Mouse (Mus musculus): ENCODE measurements around the gene Plekhg2. TPM values are rescaled to one million over a fixed set of nuclear protein-coding genes. Genes with fewer than 3 reads are reported as not detected.

The Plekhg2 gene
- polyA plus RNA-seq, 1 experiment from 2014 or later, result 45.3 TPM

GRCm38 (mm10) chr7:28377190-28378065 lies 5.0 kb upstream of the Plekhg2 start:
- in situ Hi-C loops (cut with MboI; ENCODE audit: low pct_unique_long_range_greater_than_20kb), result no loop called here
- no peak for ATAC-seq

GRCm38 (mm10) chr7:28376011-28376771 lies 3.8 kb upstream of the Plekhg2 start:
- in situ Hi-C loops (cut with MboI; ENCODE audit: low pct_unique_long_range_greater_than_20kb), result no loop called here
- ChIA-PET CTCF (interaction anchor here (0.7 to 1.4 kb wide), 4 partner anchors 10 to 49 kb away, joined by 3 to 10 read pairs (median 3); no protein-coding TSS in a partner anchor), POLR2A (interaction anchor here (0.9 to 4.6 kb wide), 4 partner anchors 8 to 26 kb away, joined by 4 to 14 read pairs (median 7); partner anchors contain the start of gene Rps16)
- DNase-seq (ENCODE audit: low read depth, low spot score), result no peak
- no peak for ATAC-seq
- TF ChIP-seq CTCF (IDR thresholded peaks at IDR 0.05), result no peak
- no peaks in the 10 kb centered on the region for H3K27me3 ChIP-seq

More at GRCm38 (mm10) chr7:28377190-28378065, 5.0 kb upstream of the Plekhg2 start:
- no peaks in the 10 kb centered on the region for H3K27me3 ChIP-seq
- POLR2A ChIA-PET, result interaction anchor here (0.5 to 4.6 kb wide), 4 partner anchors 9 to 1138 kb away, joined by 3 to 14 read pairs (median 4); no protein-coding TSS in a partner anchor
- no peak for DNase-seq (ENCODE audit: low read depth, low spot score)
- no peak for TF ChIP-seq CTCF (IDR thresholded peaks at IDR 0.05)
- CTCF ChIA-PET, result interaction anchor here (1.5 kb wide), 1 partner anchor 29 kb away, joined by 5 read pairs; no protein-coding TSS in a partner anchor

GRCm38 (mm10) chr7:28375176-28375921 lies 3.0 kb upstream of the Plekhg2 start:
- POLR2A ChIA-PET, result interaction anchor here (0.9 to 4.6 kb wide), 5 partner anchors 9 to 25 kb away, joined by 4 to 14 read pairs (median 6); partner anchors contain the start of genes Med29, Paf1 and Rps16
- no peak for TF ChIP-seq CTCF (IDR thresholded peaks at IDR 0.05)

GRCm38 (mm10) chr7:28374647-28375046 lies 2.2 kb upstream of the Plekhg2 start:
- ChIA-PET POLR2A (interaction anchor here (1.3 to 4.6 kb wide), 3 partner anchors 9 to 18 kb away, joined by 6 to 14 read pairs (median 8); partner anchors contain the start of genes Med29 and Paf1), CTCF (interaction anchor here (0.9 to 1.4 kb wide), 3 partner anchors 13 to 30 kb away, joined by 3 to 10 read pairs (median 3); no protein-coding TSS in a partner anchor)
- TF ChIP-seq CTCF (IDR thresholded peaks at IDR 0.05), result no peak
- no peaks in the 10 kb centered on the region for H3K27me3 ChIP-seq
- DNase-seq (ENCODE audit: low read depth, low spot score) (no peak), ATAC-seq (no peak)
- in situ Hi-C loops (cut with MboI; ENCODE audit: low pct_unique_long_range_greater_than_20kb), result loop anchor here (5.0 kb wide), 1 partner anchor 218 kb away; no protein-coding TSS in a partner anchor

More at GRCm38 (mm10) chr7:28375176-28375921, 3.0 kb upstream of the Plekhg2 start:
- no peak for DNase-seq (ENCODE audit: low read depth, low spot score)
- in situ Hi-C loops (cut with MboI; ENCODE audit: low pct_unique_long_range_greater_than_20kb), result no loop called here
- H3K27me3 ChIP-seq, result no peaks in the 10 kb centered on the region
- CTCF ChIA-PET, result interaction anchor here (0.9 to 1.4 kb wide), 4 partner anchors 12 to 48 kb away, joined by 3 to 10 read pairs (median 3); no protein-coding TSS in a partner anchor
- ATAC-seq, result peak; percentile 23

- in situ Hi-C loops (cut with MboI; ENCODE audit: low pct_unique_long_range_greater_than_20kb), result loop anchor here (5.0 kb wide), 1 partner anchor 218 kb away; no protein-coding TSS in a partner anchor
- ChIA-PET CTCF (interaction anchor here (0.6 to 1.3 kb wide), 2 partner anchors 13 to 14 kb away, joined by 3 to 5 read pairs; no protein-coding TSS in a partner anchor), POLR2A (interaction anchor here (1.4 kb wide), 1 partner anchor 19 kb away, joined by 6 read pairs; the partner anchor contains the start of genes Med29 and Paf1)
- ATAC-seq (no peak), DNase-seq (ENCODE audit: low read depth, low spot score) (no peak)
- TF ChIP-seq CTCF (IDR thresholded peaks at IDR 0.05), result no peak
- H3K27me3 ChIP-seq, result no peaks in the 10 kb centered on the region
Observed at GRCm38 (mm10) chr7:28373891-28374495, 1.6 kb upstream of the Plekhg2 start.

- ChIA-PET POLR2A (interaction anchor here (3.2 kb wide), 1 partner anchor 15 kb away, joined by 12 read pairs; no protein-coding TSS in a partner anchor), CTCF (interaction anchor here (1.0 to 1.3 kb wide), 2 partner anchors 14 kb away, joined by 3 to 5 read pairs; no protein-coding TSS in a partner anchor)
- no peak for DNase-seq (ENCODE audit: low read depth, low spot score)
- in situ Hi-C loops (cut with MboI; ENCODE audit: low pct_unique_long_range_greater_than_20kb), result loop anchor here (5.0 kb wide), 1 partner anchor 219 kb away; no protein-coding TSS in a partner anchor
- no peak for TF ChIP-seq CTCF (IDR thresholded peaks at IDR 0.05)
- H3K27me3 ChIP-seq, result no peaks in the 10 kb centered on the region
- no peak for ATAC-seq
Observed at GRCm38 (mm10) chr7:28373131-28373581, 757 bp upstream of the Plekhg2 start.

GRCm38 (mm10) chr7:28371514-28371989 lies 847 bp downstream of the Plekhg2 start:
- DNase-seq (ENCODE audit: low read depth, low spot score), result no peak
- in situ Hi-C loops (cut with MboI; ENCODE audit: low pct_unique_long_range_greater_than_20kb), result loop anchor here (5.0 kb wide), 1 partner anchor 221 kb away; no protein-coding TSS in a partner anchor
- no peak for ATAC-seq
- ChIA-PET POLR2A (interaction anchor here (1.5 to 3.2 kb wide), 3 partner anchors 10 to 19 kb away, joined by 6 to 12 read pairs (median 6); no protein-coding TSS in a partner anchor), CTCF (interaction anchor here (1.2 to 1.5 kb wide), 2 partner anchors 11 to 15 kb away, joined by 3 read pairs; no protein-coding TSS in a partner anchor)
- no peaks in the 10 kb centered on the region for H3K27me3 ChIP-seq
- no peak for TF ChIP-seq CTCF (IDR thresholded peaks at IDR 0.05)

- POLR2A ChIA-PET, result interaction anchor here (1.5 to 3.2 kb wide), 3 partner anchors 9 to 18 kb away, joined by 6 to 12 read pairs (median 6); no protein-coding TSS in a partner anchor
- ATAC-seq (no peak), DNase-seq (ENCODE audit: low read depth, low spot score) (no peak)
- in situ Hi-C loops (cut with MboI; ENCODE audit: low pct_unique_long_range_greater_than_20kb), result loop anchor here (5.0 kb wide), 1 partner anchor 221 kb away; no protein-coding TSS in a partner anchor
- CTCF ChIA-PET, result interaction anchor here (0.9 to 1.5 kb wide), 3 partner anchors 11 to 16 kb away, joined by 3 read pairs; no protein-coding TSS in a partner anchor
- TF ChIP-seq CTCF (IDR thresholded peaks at IDR 0.05), result no peak
- no peaks in the 10 kb centered on the region for H3K27me3 ChIP-seq
Observed at GRCm38 (mm10) chr7:28370977-28371513, 1.4 kb downstream of the Plekhg2 start.
